Mouse (Mus musculus) thymus, postnatal 14 days (tissue): ENCODE results near the gene Rdh16.
"Not testable (repeated sequence)": the region's sequence is repeated elsewhere in the genome, so short reads cannot be mapped to it uniquely, and the experiment has no call there.

Experiments used
- DNase-seq: peaks from one replicate; pipeline ENCODE4 v3.0.0; 2021

The Rdh16 gene

DNA sequence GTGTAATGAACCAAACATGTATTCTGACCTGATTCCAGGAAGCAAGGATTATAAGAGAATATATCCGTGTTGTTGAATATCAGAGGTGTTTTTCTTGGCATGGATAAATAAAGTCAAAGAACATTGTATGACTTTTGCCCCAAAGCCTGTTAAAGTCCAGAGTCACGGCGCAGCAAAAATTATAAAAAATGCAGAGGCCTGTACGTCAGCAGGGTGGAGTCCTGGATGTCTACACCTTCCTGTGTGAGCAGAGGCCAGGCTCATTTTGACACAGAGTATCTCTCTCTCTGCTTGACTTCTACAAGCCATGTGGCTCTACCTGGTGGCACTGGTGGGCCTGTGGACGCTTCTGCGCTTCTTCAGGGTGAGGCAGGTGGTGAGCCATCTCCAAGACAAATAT lies at the start of gene Rdh16:
Gene Rdh16 (plus strand): TSS at position 262 of the 400 bp plus-strand sequence.
- no peak for DNase-seq

DNA sequence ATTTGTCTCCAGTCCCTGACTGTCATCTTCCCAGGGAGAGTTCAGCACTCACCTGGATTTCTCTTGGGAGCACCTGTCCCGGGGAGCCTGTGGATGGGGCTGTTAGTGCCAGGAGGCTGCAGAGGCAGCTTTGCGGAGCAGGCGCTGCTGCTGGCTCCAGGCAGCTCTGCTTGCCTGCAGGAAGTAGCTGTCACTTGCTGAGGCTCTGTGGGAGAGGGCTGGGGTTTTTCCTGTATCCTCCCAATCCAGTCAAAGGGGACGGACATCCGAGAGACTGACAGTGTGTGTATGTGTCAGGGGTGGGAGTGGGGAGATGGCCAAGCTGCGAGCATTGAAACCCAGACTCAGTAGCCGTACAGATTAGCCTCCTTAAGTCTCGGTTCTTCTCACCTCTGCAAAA lies 49.4 kb upstream of the Rdh16 start, which contains the start of gene Gpr182:
Gene Gpr182 (minus strand): TSS at position 185 of the 400 bp plus-strand sequence.
- DNase-seq = no peak

DNA sequence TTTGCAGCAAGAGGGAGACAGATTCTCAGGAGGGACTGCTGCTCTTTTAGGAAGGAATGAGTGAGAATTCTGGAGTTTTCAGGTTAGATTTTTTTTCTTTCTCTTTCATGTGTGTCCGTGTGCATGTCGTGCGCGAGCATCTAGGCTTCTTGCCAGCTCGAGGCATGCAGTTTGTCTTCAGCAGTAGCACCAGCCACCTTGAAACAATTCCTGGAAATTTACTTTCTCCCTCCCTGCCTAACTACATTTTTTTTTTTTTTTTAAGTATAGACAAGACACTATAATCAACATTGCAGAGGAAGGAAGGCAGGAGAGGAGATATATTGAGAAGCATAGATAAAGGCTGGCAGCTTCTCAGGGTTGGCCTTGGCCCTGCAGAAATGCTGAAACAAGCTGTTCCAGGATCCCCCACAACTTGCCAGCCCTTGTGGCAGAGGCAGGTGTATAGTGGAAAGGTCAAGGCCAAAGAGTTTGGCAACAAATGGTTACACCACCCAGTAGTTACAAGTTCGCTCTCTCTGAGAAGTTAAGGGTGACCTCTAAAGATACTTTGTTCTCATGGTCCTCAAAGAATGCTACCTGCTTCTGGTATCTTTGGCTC lies 46.3 kb upstream of the Rdh16 start:
- no peak for DNase-seq

DNA sequence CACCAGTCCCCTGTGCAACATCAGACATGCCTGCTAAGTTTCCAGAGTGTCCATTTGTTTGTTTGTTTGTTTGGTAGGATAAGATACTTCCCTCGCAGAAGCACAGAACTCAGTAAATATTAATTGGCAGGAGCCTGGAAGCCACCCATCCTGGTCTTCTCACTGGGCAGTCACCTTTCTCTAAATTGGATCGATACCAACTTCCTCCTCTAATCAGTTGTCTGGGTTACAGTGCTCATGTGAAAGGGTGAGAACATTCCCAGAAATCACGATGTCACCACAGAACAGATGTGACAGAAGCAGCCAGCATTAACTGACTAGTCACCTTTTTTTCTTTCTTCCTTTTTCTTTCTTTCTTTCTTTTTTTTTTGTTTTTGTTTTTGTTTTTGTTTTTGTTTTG lies 45.7 kb upstream of the Rdh16 start:
- DNase-seq = no peak

DNA sequence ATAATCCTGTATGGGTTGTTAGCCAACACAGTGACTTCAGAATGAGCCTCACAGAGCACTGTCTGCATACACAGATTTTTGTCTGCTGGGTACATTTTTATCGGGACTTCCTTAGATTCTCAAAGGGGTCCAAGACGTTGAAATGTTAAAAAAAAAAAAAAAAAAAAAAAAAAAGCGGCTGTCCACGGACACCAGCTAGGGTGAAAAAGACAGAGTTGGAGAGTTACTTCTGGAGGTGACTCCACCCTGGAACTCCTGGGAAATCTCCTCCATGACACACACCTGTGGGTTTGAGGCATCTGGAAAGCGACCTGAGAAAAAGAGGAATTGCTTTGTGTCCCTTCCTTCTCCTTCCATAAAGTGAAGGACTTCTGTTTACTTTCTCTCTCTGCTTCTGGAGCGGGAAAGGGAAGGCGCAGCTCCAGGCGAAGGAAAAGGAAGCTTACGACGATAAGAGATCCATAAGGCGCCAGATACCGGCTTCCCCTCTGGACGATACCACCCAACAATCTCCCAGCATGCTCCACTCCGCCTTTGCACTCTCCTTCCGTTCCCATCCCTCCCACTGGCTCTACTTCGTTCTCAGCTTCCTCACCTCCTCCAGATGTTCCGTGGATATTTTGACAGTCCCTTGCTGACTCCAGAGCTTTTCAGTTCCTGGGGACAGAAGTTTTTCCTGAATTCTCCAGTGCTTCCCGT lies 45.0 kb upstream of the Rdh16 start:
- DNase-seq = no peak

DNA sequence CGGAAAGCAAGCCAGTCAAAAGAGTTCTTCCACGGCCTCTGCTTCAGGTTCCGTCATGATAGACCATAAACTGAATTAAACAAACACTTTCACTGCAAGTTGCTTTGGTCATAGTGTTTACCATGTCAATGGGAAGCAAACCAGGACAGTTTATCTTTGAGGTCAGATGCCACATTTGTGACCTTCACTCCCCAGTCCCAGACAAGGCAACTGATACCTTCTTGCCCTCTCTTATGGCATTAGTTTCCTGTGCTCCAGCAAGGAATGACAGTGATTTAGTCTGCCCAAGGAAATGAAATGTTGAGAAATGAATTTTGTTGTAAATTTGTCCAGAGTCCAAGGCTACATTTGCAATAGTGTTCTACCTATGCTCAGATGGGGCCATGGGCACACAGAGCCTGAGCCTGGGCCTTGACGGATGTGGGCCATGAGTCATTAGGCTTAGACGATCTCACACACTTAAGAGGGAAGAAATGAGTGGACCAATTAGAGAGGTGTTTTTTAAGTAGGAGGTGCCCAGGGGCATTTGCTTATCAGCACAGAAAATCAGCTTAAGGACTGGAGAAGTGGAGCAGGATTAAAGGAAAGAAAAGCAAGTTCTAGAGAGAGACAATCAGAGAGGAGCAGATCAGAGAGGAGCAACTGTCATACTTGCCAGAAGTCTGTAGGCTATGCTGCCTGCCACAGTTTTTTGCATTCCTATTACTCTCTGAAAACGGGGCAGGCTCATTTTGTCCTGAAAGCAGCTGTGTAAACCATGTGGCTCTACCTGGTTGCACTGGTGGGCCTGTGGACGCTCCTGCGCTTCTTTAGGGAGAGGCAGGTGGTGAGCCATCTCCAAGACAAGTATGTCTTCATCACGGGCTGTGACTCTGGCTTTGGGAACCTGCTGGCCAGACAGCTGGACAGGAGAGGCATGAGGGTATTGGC lies 41.5 kb upstream of the Rdh16 start, which contains the start of the genes Rdh1 and Rdh16f1:
Gene Rdh1 (plus strand): TSS at position 541 of the 930 bp plus-strand sequence.
Gene Rdh16f1 (plus strand): TSS at position 607 of the 930 bp plus-strand sequence.
- DNase-seq = no peak

DNA sequence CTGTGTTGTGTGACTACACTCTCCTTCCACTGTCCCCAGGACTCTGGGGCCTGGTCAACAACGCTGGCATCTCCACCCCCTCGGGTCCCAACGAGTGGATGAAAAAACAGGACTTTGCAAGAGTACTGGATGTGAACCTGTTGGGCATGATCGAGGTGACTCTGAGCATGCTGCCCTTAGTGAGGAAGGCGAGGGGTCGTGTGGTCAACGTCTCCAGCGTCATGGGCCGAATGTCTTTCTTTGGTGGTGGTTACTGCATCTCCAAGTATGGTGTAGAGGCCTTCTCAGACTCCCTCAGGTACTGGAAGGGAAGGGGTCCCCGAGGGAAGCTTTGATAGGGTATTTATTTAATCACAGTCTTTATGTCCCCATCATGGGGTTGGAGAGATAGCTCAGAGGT lies 38.0 kb upstream of the Rdh16 start:
- DNase-seq = not testable (repeated sequence)

DNA sequence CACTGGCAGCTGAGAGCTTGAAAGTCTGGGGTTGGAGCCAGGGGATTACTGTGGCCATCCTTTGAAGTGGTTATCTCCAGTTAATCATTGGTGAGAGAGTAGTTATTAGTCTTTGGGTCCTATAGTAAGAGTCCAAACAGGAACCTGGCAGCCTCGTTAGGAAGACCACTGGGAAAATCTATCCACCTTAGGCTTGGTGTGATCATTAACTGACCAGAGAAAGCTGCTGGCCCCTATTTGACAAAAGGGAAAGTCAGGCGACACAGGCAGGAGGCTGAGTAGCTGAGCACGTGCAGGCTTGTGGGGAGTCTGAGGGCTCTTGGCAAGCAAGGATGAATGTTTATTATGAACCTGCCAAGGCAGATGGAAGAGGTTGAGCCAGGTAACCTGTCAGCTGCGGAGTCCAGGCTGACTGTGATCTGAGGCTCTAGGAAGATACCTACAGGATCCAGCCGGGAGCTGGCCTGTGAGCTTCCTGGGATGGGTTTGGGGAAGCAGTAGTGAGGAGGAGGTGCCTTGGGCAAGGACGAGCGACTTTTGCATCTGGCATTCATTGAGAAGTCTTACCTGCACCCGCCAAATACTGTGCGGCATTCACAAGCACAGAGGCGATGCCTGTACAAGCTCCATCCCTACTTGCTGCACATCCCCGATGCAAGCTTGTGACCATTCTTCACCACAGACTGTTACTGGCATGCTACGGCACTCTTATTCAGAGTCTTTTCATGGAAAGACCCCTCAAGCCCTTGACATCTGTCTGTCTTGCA lies 36.9 kb upstream of the Rdh16 start:
- DNase-seq = no peak

DNA sequence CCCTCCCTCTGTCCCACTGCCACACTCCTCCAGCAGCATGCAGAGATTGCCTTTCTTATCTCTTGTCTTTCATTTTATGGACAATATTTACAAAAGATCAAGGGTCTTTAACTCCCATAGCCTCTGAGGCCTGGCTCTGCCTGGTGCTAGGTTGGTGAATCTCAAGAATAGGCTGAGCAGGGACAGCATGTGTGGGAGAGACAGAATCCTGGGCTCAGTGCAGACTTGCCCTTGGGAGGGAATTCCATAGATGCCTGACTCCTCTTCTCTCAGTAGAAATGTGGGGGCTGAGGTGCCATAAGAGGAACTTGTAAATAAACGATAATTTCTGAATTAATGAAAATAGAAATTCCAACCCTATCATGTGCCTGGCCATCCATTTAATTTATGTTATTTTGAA lies 34.4 kb upstream of the Rdh16 start:
- no peak for DNase-seq

DNA sequence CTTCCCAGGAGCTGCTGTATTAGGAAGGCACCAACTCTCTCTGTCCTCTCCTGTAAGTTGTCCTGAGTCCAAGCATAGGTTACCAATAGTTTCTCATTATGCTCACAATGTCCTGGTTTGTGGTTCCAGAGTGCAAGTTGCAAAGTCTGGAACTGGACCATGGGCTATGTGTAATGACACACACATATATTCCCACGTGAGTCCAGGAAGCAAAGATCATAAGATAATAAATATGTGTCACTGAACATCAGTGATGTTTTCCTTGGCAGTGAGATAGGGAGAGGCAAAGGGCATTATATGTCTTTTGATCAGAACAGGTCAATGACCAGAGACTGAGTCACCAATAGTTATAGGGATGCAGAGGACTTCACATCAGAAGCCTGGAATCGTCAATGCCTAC lies 24.9 kb upstream of the Rdh16 start, which contains the start of gene Rdh9:
Gene Rdh9 (plus strand): TSS at position 376 of the 400 bp plus-strand sequence.
- no peak for DNase-seq

DNA sequence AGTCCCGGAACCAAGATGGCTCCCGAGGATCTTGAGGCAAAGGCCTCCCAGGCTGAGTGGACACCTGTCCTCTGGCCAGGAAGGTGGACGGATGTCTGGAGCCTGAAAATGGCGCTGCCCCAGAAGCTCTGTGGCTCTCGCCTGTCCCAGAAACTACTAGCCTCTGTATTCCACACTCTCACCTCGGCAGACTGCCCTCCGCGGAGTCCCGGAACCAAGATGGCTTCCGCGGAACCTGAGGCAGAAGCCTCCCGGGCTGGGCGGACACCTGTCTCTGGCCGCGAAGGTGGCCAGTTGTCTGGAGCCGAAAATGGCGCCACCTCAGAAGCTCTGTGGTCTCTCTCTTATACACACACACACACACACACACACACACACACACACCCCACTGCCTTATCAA lies 18.6 kb upstream of the Rdh16 start:
- not testable (repeated sequence) for DNase-seq

DNA sequence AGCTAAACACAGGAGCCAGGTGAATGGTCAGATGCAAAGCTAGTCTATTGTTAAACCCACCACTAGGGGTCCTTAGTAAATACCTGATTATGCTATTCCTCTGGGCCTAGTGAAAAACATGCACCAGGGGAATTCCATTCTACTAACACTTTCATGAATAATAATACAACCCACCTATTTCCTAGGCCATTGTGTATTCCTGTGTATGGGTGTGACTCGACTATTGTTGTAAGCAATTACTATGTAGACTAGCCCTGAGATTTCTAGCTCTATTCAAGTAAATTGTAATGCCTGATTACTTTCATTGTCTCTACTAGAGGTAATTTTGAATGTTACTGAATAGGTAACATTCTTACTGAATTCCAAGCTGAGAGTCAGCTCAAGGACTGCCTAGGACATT lies 15.5 kb upstream of the Rdh16 start:
- DNase-seq = not testable (repeated sequence)

DNA sequence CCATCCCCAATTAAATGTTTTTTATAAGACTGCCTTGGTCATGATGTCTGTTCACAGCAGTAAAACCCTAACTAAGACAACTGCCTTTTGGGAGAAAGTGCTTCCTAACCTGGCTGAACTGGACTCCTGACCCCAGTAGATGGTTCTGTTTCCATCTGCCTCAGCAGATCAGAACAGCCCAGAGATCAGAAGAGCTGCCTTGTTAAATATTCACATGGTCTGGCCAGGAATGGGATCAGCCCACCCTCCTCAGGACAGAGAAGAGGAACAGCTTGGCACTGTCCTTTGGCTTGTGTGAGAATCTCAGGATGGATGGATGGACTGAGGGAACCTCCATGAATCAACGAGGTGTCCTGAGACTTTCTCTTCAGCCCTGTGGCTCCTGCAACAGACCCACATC lies 1.7 kb upstream of the Rdh16 start:
- no peak for DNase-seq

DNA sequence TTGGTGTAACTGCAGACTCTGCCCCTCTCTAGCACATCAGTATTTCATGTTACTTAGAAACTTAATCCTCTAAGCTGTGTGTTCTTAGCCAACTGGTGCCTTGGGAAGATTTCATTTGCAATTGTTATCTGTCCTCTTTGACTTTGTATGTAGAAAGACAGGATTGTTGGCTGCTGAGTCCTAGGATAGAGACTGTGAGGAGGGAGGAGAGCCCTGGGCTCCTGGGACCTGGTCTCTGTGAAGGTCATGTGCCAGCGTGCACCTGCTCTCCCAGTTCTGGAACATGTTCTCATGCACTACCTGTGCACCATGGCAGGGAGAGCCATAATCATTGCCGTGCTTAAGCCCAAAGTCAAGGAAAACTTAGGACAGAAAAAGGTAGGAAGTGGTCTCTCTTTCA lies 660 bp downstream of the Rdh16 start:
- DNase-seq = no peak

DNA sequence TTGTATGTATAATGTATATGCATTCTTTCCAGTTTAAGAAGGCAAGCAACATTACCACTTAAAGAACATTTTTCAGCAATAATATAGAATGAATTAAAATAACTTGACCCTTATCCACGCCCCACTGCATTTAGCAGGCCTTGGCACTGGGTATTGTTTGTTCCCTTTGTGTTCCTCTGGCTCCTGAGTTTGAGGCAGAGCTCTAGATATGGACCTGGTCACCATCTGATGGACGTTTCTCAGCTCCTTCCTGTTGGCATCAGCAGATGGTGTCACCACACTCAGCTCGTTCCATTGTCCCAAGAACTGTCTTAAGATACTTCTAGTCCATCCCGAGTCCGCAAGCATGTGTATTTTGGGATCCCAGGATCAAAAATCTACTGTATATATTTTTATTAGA lies 1.3 kb downstream of the Rdh16 start:
- DNase-seq = no peak

DNA sequence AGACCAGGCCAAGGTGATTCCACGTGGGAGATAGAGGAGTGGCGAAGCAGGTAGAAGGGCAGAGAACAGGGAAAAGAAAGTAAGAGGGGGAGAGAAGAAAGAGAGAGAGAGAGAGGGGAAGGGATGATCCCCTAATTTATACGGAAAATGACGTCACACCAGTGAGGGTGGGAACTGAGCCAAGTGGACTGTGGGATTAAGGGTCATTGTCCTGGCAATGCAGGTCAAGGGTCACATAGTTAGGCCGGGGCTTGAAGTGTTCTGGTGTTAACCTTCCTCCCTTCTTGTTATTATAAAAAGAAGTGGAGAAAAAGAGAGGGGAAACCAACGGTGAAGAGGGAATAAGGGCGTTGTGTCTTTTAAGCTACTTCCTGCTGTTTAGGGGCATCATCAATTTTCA lies 3.5 kb downstream of the Rdh16 start:
- no peak for DNase-seq

DNA sequence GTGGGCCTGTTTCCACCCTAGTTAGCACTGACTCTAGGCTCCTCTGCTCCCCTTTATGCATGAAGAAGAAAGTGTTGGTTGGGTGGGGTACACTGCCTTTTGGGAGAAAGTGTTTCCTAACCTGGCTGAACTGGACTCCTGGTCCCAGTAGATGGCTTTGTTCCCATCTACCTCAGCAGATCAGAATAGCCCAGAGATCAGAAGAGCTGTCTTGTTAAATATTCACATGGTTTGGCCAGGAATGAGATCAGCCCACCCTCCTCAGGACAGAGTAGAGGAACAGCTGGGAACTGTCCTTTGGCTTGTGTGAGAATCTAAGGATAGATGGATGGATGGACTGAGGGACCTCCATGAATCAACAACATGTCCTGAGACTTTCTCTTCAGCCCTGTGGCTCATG lies 14.9 kb downstream of the Rdh16 start:
- DNase-seq = no peak

DNA sequence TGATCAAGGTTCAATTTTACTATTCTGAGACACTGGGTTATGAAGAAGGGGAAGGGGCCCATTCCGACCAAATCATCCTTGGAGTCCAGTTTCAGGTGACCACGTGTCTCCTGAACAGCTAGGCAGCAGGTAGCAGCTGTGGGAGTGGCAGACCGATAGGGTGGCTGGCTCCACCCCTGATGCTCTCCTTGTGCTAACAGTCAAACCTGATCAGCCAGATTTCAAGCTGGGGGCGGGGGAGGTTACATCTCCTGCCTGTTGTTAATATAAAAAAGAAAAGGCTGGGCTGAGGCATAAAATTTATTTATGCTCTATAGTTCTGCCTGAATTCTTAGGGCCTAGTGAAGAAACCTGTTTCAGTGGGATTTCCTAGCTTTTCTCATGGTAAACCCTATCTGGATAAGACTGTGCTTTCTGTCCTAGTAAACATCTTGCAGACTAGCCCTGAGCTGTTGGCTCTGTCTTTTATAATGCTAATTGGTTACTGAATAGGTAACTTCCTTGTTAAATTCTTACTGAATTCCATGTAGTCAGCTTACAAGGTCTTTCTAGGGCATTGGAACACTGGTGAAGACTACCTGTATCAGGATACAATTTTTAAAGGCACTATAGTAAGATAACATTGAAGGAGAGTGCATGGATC lies 16.4 kb downstream of the Rdh16 start:
- DNase-seq = not testable (repeated sequence)

DNA sequence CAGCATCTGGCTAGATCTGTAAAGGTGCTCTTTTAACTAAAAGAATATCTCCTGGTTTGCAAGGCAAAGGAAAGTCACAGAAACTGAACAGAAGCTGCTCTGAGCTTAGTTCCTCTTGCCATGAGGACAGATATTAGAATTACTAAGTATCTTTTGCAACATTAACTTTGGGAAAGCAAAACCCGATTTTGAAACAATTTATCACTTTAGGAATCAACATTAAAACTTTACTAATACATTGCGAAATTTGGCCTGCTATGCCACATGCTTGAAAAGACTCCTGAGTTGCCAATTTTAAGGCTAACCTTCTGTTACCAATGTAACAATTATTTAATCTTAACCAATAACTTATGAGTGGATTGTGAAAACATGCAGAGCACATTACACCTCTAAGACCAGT lies 20.9 kb downstream of the Rdh16 start:
- not testable (repeated sequence) for DNase-seq

DNA sequence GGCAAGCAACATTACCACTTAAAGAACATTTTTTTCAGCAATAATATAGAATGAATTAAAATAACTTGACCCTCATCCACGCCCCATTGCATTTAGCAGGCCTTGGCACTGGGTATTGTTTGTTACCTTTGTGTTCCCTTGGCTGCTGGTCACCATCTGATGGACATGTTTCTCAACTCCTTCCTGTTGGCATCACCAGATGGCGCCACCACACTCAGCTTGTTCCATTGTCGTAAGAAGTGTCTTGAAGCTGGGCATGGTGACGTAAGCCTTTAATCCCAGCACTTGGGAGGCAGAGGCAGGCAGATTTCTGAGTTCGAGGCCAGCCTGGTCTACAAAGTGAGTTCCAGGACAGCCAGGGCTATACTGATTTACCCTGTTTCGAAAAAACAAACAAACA lies 24.4 kb downstream of the Rdh16 start:
- no peak for DNase-seq

DNA sequence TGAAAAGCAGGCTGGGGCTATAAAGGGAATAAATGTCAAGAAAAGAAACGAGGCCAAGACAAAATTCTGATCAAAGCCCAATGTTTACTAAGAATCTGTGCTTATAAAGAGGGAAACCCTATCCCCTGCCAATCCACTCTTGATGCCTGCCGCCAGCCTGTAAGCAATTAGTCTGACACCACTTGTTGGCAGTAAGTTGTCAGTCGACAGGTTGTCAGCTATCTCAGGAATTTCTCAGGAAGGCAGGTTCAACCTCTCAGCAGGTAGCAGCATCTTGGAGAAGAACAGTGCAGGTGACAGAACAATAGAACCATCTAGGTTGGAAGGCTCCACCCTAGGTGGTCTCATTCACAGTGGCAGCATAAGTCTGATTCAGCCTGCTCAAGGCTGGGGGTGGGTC lies 28.2 kb downstream of the Rdh16 start:
- DNase-seq = no peak

DNA sequence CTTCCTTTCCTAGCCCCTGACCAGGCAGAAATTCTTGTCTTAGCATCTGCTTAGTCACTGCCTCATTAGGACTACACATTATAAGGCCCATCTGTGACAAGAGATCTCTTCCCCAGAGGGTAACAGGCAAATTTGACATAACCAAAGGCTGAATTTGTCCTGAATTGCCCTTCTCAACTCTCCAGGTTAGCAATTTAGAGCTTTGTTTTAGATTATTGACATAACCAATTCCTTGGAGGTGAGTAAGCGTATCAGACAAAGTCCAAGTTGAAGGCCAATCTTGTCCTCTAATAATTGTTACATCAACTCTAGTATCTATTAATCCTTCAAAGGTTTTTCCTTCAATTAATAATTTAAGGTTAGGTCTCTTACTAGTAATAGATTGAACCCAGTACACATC lies 33.2 kb downstream of the Rdh16 start:
- not testable (repeated sequence) for DNase-seq
